Mouse (Mus musculus): ENCODE measurements around the gene Fnbp1.

- no peak for TF ChIP-seq POLR2A (IDR thresholded peaks at IDR 0.05; ENCODE audit: borderline replicate concordance, insufficient read depth, low read length)
- no peak for TF ChIP-seq CTCF (IDR thresholded peaks at IDR 0.05; ENCODE audit: borderline replicate concordance, insufficient read depth, low read depth, low read length)
These were observed 42.7 kb downstream of the Fnbp1 start for GRCm38 (mm10) chr2:31099079-31099478.

All from cerebellum, adult 2 months (tissue).